Mouse (Mus musculus) liver, adult (tissue): Measurements from ENCODE around the gene Rrp1b.

ENCODE experiments used
- GATA4 ChIP-seq: IDR thresholded peaks from 2 replicates; pipeline ENCODE4 v1.6.1; 2014; ENCODE audit warnings: mild to moderate bottlenecking, low read length; ENCODE audit not compliant: insufficient replicate concordance

Gene Rrp1b

GRCm38 (mm10) chr17:32035609-32036508, at the start of gene Rrp1b, which contains the start of gene Hsf2bp:
Rrp1b (plus strand) TSS chr17:32036100.
Hsf2bp (minus strand) TSS chr17:32036349.
- TF ChIP-seq GATA4 = peak; percentile 53; the same call in 1 of the 2 replicates

DNA sequence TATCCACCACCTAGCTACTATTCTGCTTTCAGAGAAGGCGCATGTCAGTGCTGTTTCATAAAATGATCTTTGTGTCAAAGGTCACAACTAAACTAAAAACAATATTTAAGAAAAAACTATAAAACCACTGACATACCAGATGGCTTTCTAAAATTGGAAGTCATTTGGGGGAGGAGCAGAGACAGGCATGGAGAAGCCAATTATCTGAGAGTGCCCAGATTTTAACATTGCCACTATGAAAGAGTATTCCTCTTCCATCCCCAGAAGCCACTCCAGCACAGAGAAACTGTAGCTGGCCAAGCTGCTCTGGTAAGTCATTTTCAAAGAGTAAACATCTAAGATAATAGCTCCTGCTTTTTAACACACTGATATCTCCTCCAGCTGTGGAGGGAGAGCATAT, 49.0 kb upstream of the Rrp1b start:
- no peak for TF ChIP-seq GATA4

GRCm38 (mm10) chr17:31989035-31989434, 46.9 kb upstream of the Rrp1b start:
- no peak for TF ChIP-seq GATA4

GRCm38 (mm10) chr17:31992004-31992403, 43.9 kb upstream of the Rrp1b start:
- TF ChIP-seq GATA4 = no peak

GRCm38 (mm10) chr17:31993354-31993753, 42.5 kb upstream of the Rrp1b start:
- no peak for TF ChIP-seq GATA4

DNA sequence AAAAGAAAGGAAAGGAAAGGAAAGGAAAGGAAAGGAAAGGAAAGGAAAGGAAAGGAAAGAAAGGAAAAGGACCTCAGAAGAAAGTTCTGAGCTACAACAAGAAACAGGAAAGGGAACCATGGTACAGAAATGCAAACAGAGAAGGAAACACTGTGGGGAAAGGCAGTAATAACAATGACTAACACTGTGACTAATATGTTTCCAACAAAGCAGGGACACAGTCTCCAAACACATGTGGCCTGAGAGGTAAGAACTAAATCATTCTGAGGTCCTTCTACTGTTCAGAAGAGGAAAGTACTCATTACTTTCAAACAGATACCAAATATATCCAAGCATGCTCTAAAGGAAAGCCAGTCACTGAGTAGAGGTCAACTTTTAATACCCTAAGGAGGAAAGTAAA, 41.8 kb upstream of the Rrp1b start:
- TF ChIP-seq GATA4 = no peak

DNA sequence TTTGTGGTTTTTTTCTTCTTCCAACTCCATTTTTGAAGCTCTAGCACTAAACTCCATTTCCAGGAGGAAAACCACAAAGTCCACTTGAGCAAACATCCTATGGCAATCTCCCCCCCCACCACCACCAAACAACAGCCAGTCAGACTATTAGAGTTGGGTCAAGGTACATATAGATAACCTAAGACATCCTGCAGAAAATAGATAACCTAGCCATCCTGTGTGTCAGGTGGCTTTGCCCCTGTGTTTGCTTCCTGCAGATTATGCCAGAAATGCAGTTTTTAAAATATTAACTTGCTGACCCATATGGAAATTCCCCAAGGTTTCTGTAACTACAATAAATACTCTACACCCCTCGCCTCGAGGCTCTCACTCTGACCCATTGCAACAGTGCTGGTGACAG, 40.1 kb upstream of the Rrp1b start:
- no peak for TF ChIP-seq GATA4

GRCm38 (mm10) chr17:31996331-31996730, 39.6 kb upstream of the Rrp1b start:
- TF ChIP-seq GATA4 = no peak

GRCm38 (mm10) chr17:31998351-31998750, 37.5 kb upstream of the Rrp1b start:
- no peak for TF ChIP-seq GATA4

DNA sequence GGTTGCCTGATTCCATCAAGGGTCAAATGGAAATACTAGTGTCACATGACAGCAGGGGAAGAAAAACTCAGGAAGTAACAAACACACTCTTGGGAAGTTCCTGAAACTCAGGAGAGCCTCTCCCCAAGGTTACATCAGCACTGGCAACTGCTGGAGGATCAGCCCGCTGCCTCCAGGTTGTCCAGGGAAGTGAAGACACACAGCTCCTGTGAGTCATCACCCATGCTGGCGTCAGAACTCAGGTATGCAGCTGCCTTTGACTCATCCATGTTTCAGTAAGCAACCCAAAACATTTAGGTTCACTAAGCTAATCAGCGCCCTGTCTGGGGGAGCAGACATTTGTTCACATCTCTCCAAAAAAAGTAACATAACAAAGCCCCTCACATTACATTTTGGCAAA, 32.6 kb upstream of the Rrp1b start:
- no peak for TF ChIP-seq GATA4

- TF ChIP-seq GATA4 = no peak
Measured at GRCm38 (mm10) chr17:32006800-32007199, 29.1 kb upstream of the Rrp1b start.

GRCm38 (mm10) chr17:32011694-32012093, 24.2 kb upstream of the Rrp1b start:
- TF ChIP-seq GATA4 = no peak

GRCm38 (mm10) chr17:32012254-32012653, 23.6 kb upstream of the Rrp1b start:
- TF ChIP-seq GATA4 = no peak

GRCm38 (mm10) chr17:32013659-32014058, 22.2 kb upstream of the Rrp1b start:
- no peak for TF ChIP-seq GATA4

DNA sequence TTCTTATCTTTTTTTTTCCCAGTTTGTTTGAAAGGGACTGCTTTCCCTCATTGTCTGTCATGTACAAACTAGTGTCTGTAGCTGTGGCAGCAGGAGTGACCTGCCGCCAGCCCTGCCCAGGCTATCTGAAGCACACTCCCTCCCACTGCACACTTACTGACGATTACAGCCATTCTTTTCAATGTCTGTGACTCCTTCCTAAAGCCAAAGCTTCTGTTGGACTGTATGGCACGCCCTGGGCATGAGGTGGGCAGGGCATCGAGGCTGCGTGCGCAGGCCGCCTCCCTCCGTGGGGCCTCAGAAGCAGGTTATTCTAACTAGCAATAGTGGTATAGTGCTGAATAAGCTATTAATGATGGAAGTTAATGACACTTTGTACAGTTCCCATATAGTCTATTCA, 19.4 kb upstream of the Rrp1b start:
- no peak for TF ChIP-seq GATA4

- TF ChIP-seq GATA4 = no peak
Measured at GRCm38 (mm10) chr17:32018127-32018894, 17.6 kb upstream of the Rrp1b start.
